ENCODE assay signal across 27 mouse cellular contexts in the genomic region with DNA sequence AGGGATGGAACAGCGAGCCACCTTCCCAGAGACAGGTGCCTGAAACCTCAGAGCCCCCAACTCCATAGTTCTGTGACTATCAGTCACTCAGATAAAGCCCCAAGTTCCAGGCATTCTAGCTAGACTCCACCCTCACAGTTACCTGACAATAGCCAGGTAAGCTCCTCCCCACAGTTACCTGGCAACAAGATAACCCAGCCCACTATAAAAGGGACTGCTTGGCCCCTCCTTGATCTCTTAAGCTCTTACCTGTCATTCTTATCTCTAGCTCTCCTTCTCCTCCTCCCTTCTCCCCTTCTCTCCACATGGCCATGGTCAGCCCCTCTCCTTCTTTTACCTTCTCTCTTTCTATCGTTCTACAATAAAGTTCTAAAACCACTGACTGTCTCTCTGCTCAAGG.
DNase-seq lines count a peak whose midpoint lies in the region; ATAC-seq and TF ChIP-seq lines count a peak whose summit lies in the region.
"Had no signal": no experiment of that assay in that cellular context is flagged by ENCODE, and none has a peak within 500 bp of the region (broad histone marks: within the 10 kb centered on the region; RNA-seq: fewer than 3 reads in every experiment).

No protein-coding gene starts in this region.

- peak overlapping the region; percentile 83 for H3K4me3 ChIP-seq in testis, adult 2 months (ENCODE audit: control insufficient read depth, low read depth, low read length)
- H3K4me3 ChIP-seq in intestine, postnatal 0 days (ENCODE audit: low read depth, low read length), result no peak overlapping the region
- H3K4me3 ChIP-seq in stomach, embryonic 15.5 days (replicated peaks), result no peak overlapping the region
- H3K4me3 ChIP-seq in gastrocnemius, adult 2 months, result no peak overlapping the region
- H3K4me3 ChIP-seq: embryonic facial prominence, embryonic 10.5 days; embryonic facial prominence, embryonic 13.5 days; erythroblast, embryonic 14.5 days; forebrain, embryonic 12.5 days; forebrain, embryonic 15.5 days; hindbrain, embryonic 12.5 days; hindbrain, embryonic 15.5 days had no signal

- no peaks in the 10 kb centered on the region for H3K36me3 ChIP-seq in testis, adult 2 months (ENCODE audit: control insufficient read depth, insufficient read depth, low read length)
- H3K36me3 ChIP-seq in intestine, postnatal 0 days (ENCODE audit: control insufficient read depth, insufficient read depth), result no peaks in the 10 kb centered on the region
- H3K36me3 ChIP-seq in stomach, embryonic 15.5 days, result no peaks in the 10 kb centered on the region
- H3K36me3 ChIP-seq: embryonic facial prominence, embryonic 10.5 days; embryonic facial prominence, embryonic 13.5 days; forebrain, embryonic 12.5 days; forebrain, embryonic 15.5 days; G1E; hindbrain, embryonic 12.5 days; hindbrain, embryonic 15.5 days had no signal

- TF ChIP-seq CTCF in testis, adult 2 months (IDR thresholded peaks at IDR 0.05; ENCODE audit: control insufficient read depth, insufficient read depth, insufficient replicate concordance, low read depth, low read length), result no peak
- no peak for TF ChIP-seq CTCF in intestine, postnatal 0 days (IDR thresholded peaks at IDR 0.05; ENCODE audit: low read depth)
- no peak for TF ChIP-seq CTCF in gastrocnemius, adult 2 months (IDR thresholded peaks at IDR 0.05)

- no peaks in the 10 kb centered on the region for H3K9me3 ChIP-seq in intestine, postnatal 0 days (ENCODE audit: control insufficient read depth)
- no peaks in the 10 kb centered on the region for H3K9me3 ChIP-seq in stomach, embryonic 15.5 days
- H3K9me3 ChIP-seq: embryonic facial prominence, embryonic 10.5 days; embryonic facial prominence, embryonic 13.5 days; forebrain, embryonic 12.5 days; forebrain, embryonic 15.5 days; G1E; hindbrain, embryonic 12.5 days; hindbrain, embryonic 15.5 days had no signal

- TF ChIP-seq POLR2A in testis, adult 2 months (IDR thresholded peaks at IDR 0.05; ENCODE audit: control insufficient read depth, low read depth, low read length), result peak; percentile 42; the same call in 1 of the 2 replicates

- no peak for DNase-seq in testis, postnatal 10 days (ENCODE audit: low spot score)
- DNase-seq in Muller cell, postnatal 12 days (ENCODE audit: inconsistent ontology term), result no peak
- DNase-seq in gastrocnemius, adult 2 months, result no peak
- no peak for DNase-seq in frontal cortex, postnatal 36 days (ENCODE audit: low spot score in 2 of 2)
- DNase-seq: adrenal gland, adult 2 months; adrenal gland, postnatal 14 days; B cell, adult 2 months; cerebellum, adult 11 months; cerebellum, adult 2 months; cerebellum, adult 9-11 months; cerebellum, postnatal 25 days; embryo, embryonic 11 days; gastrocnemius, postnatal 14 days; heart, adult 11 months had no signal

- H3K27ac ChIP-seq in testis, adult 2 months (ENCODE audit: control insufficient read depth, insufficient read depth, low read depth, low read length), result no peak overlapping the region
- H3K27ac ChIP-seq in intestine, postnatal 0 days (ENCODE audit: low read depth, low read length), result no peak overlapping the region
- no peak overlapping the region for H3K27ac ChIP-seq in stomach, embryonic 15.5 days
- no peak overlapping the region for H3K27ac ChIP-seq in gastrocnemius, adult 2 months
- H3K27ac ChIP-seq: embryonic facial prominence, embryonic 10.5 days; embryonic facial prominence, embryonic 13.5 days; forebrain, embryonic 12.5 days; forebrain, embryonic 15.5 days; hindbrain, embryonic 12.5 days; hindbrain, embryonic 15.5 days had no signal

- WGBS in intestine, postnatal 0 days, result 31% methylated on average over 2 of the region's 2 CpGs
- 69% methylated on average over 2 of the region's 2 CpGs for WGBS in stomach, embryonic 15.5 days

- no peaks in the 10 kb centered on the region for H3K4me1 ChIP-seq in testis, adult 2 months (ENCODE audit: control insufficient read depth, insufficient read depth, low read length)
- no peaks in the 10 kb centered on the region; the same call in 1 of the 2 replicates for H3K4me1 ChIP-seq in intestine, postnatal 0 days (replicated peaks; ENCODE audit: control insufficient read depth, insufficient read depth, low read length)
- H3K4me1 ChIP-seq in stomach, embryonic 15.5 days, result no peaks in the 10 kb centered on the region
- H3K4me1 ChIP-seq: embryonic facial prominence, embryonic 10.5 days; embryonic facial prominence, embryonic 13.5 days; forebrain, embryonic 12.5 days; forebrain, embryonic 15.5 days; hindbrain, embryonic 12.5 days; hindbrain, embryonic 15.5 days had no signal

- H3K9ac ChIP-seq in intestine, postnatal 0 days (ENCODE audit: low read depth, low read length), result no peak overlapping the region
- no peak overlapping the region for H3K9ac ChIP-seq in stomach, embryonic 15.5 days
- H3K9ac ChIP-seq: embryonic facial prominence, embryonic 13.5 days; forebrain, embryonic 12.5 days; forebrain, embryonic 15.5 days; hindbrain, embryonic 12.5 days; hindbrain, embryonic 15.5 days had no signal

- ATAC-seq in intestine, postnatal 0 days, result peak; percentile 80
- 0 out of 2 replicates have a peak, but pooled peaks have one; percentile 22 for ATAC-seq in stomach, embryonic 15.5 days (ENCODE audit: insufficient read depth, low FRiP score, low read depth)
- ATAC-seq: forebrain, embryonic 15.5 days had no signal

- no peak overlapping the region for H3K4me2 ChIP-seq in intestine, postnatal 0 days (replicated peaks; ENCODE audit: low read depth)
- no peak overlapping the region for H3K4me2 ChIP-seq in stomach, embryonic 15.5 days
- H3K4me2 ChIP-seq: embryonic facial prominence, embryonic 13.5 days; forebrain, embryonic 12.5 days; forebrain, embryonic 15.5 days; heart, embryonic 11.5 days; hindbrain, embryonic 12.5 days; hindbrain, embryonic 15.5 days had no signal

- intact Hi-C loops in gastrocnemius, adult 2 months (cut with DNase I), result no loop called here

- no peaks in the 10 kb centered on the region for H3K27me3 ChIP-seq in testis, adult 2 months (ENCODE audit: control insufficient read depth, insufficient read depth, low read length)
- H3K27me3 ChIP-seq in intestine, postnatal 0 days (replicated peaks; ENCODE audit: control insufficient read depth, insufficient read depth, low read length), result no peaks in the 10 kb centered on the region
- no peaks in the 10 kb centered on the region for H3K27me3 ChIP-seq in stomach, embryonic 15.5 days (replicated peaks)
- H3K27me3 ChIP-seq: CH12.LX; embryonic facial prominence, embryonic 13.5 days; forebrain, embryonic 12.5 days; forebrain, embryonic 15.5 days; hindbrain, embryonic 12.5 days; hindbrain, embryonic 15.5 days had no signal
